Mouse (Mus musculus) liver, postnatal 0 days (tissue): ENCODE results near the gene March2. TPM values are rescaled to one million over a fixed set of nuclear protein-coding genes. Genes with fewer than 3 reads are reported as not detected.
A peak's percentile ranks its signal among the peaks of the same experiment; 100 is the strongest.

Experiments
- ATAC-seq: fragments of 200-750 bp; cut with Nextera tagmentation; 2 replicates; pipeline ENCODE4 v1.8.0; 2017; ENCODE audit warnings: mild to moderate bottlenecking, moderate library complexity
- DNase-seq: peaks from one replicate; pipeline ENCODE4 v3.0.0-alpha.2; 2016
- H3K27ac ChIP-seq: fragments of 300-500 bp; sonication (generic); 2 replicates; pipeline ENCODE4 v1.5.1; 2014; ENCODE audit warnings: antibody characterized with exemption, moderate library complexity, mild to moderate bottlenecking, low read depth
- H3K27me3 ChIP-seq: fragments of 300-500 bp; sonication (generic); 2 replicates; pipeline ENCODE4 v1.6.1; 2014; ENCODE audit warnings: low read length, control low read depth, mixed read lengths; ENCODE audit not compliant: insufficient read depth
- H3K36me3 ChIP-seq: fragments of 300-500 bp; sonication (generic); replicated peaks from 2 replicates; pipeline ENCODE4 v1.6.1; 2014; ENCODE audit warnings: mild to moderate bottlenecking, control low read depth, low read length, moderate library complexity, mixed read lengths; ENCODE audit not compliant: insufficient read depth
- H3K4me1 ChIP-seq: fragments of 300-500 bp; sonication (generic); 2 replicates; pipeline ENCODE4 v1.6.1; 2014; ENCODE audit warnings: antibody characterized with exemption, mild to moderate bottlenecking, control low read depth; ENCODE audit not compliant: insufficient read depth
- H3K4me2 ChIP-seq: fragments of 300-500 bp; sonication (generic); 2 replicates; pipeline ENCODE4 v1.6.1; 2014; ENCODE audit warnings: low read depth, mild to moderate bottlenecking, low read length, moderate library complexity, mixed read lengths
- H3K4me3 ChIP-seq: fragments of 300-500 bp; sonication (generic); 2 replicates; pipeline ENCODE4 v1.5.1; 2014; ENCODE audit warnings: low read depth, low read length
- H3K9ac ChIP-seq: fragments of 300-500 bp; sonication (generic); replicated peaks from 2 replicates; pipeline ENCODE4 v1.6.1; 2014; ENCODE audit warnings: mild to moderate bottlenecking, moderate library complexity
- H3K9me3 ChIP-seq: fragments of 300-500 bp; sonication (generic); 2 replicates; pipeline ENCODE4 v1.6.1; 2016; ENCODE audit warnings: mild to moderate bottlenecking, control low read depth, low read length, mixed read lengths
- CTCF ChIP-seq: sonication (generic); IDR thresholded peaks from 2 replicates; pipeline ENCODE4 v1.5.1; 2016; ENCODE audit warnings: antibody characterized with exemption, low read depth
- EP300 ChIP-seq: IDR thresholded peaks from 2 replicates; pipeline ENCODE4 v1.6.1; 2016; ENCODE audit warnings: antibody characterized with exemption, low read depth, mild to moderate bottlenecking
- WGBS: fragments of 180-500 bp; shearing (Covaris S2); extraction: QIAGEN DNeasy Blood & Tissue Kit; methylation state at CpG from one replicate; pipeline ENCODE4 v1.1.7; 2014; ENCODE audit not compliant: insufficient replicate concordance; 5-methylcytosine and 5-hydroxymethylcytosine counted together
- polyA plus RNA-seq: library from polyadenylated mRNA; unstranded; fragments of >200 nt; fragmentation: Nextera tagmentation; extraction: Ambion mirVana; gene quantifications from 2 replicates; pipeline ENCODE4 v1.2.1, GENCODE M21; 2015

The March2 gene
- polyA plus RNA-seq, 1 experiment from 2014 or later: 137 TPM

DNA sequence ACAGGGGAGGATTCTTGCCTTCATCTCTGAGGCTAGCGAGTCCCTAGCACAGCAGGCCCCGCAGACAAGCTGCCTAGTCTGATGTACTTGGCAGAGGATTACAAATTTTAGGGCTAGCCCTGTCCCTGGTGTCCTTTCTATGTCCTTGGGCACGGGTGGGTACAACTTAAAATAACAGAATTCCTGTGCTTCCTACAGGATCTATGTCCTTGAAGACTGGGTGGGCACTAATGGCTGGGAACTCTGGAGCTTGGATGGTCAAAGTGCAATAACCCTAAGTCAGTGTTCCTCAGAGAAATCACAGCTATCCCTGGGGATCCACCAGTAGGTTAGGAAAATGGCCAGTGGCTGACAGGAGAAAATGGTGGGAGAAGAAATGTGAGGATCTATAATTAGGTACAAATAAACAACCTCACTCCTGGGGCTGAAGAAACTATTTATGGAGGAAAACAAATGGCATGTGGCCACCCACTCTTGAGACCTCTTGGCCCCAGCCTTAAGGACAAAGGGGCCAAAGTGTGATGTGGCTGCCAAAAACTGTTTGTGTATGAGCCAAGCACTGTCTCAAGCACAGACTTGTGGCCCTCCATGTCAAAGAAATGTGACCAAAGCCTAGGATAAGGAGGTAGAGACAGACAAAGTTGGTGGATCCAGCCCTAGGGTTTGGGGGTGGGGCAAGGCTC is 37.8 kb upstream of the March2 start:
- H3K4me1 ChIP-seq: peaks cover 58% of the 10 kb centered on the region

GRCm38 (mm10) chr17:33755418-33756107 is 37.1 kb upstream of the March2 start:
- H3K27me3 ChIP-seq: no peaks in the 10 kb centered on the region
- DNase-seq (no peak), ATAC-seq (no peak)
- peak overlapping the region; percentile 31 for H3K9ac ChIP-seq
- no peak overlapping the region for H3K4me3 ChIP-seq
- no peaks in the 10 kb centered on the region for H3K9me3 ChIP-seq
- H3K4me2 ChIP-seq: peak overlapping the region; percentile 20; the same call in 1 of the 2 replicates
- 72% methylated on average over 10 of the region's 10 CpGs for WGBS
- TF ChIP-seq CTCF (no peak), EP300 (no peak)
- peaks cover 7% of the 10 kb centered on the region for H3K36me3 ChIP-seq
- H3K4me1 ChIP-seq: peaks cover 57% of the 10 kb centered on the region
- peak overlapping the region; percentile 46 for H3K27ac ChIP-seq

More for the DNA sequence above, 37.8 kb upstream of the March2 start:
- no peak overlapping the region for H3K4me3 ChIP-seq
- no peak overlapping the region for H3K9ac ChIP-seq
- TF ChIP-seq CTCF (no peak), EP300 (no peak)
- H3K36me3 ChIP-seq: peaks cover 4% of the 10 kb centered on the region
- H3K9me3 ChIP-seq: no peaks in the 10 kb centered on the region
- ATAC-seq: no peak
- no peak for DNase-seq
- peak overlapping the region; percentile 46 for H3K27ac ChIP-seq
- WGBS: 87% methylated on average over 3 of the region's 3 CpGs
- no peak overlapping the region for H3K4me2 ChIP-seq
- H3K27me3 ChIP-seq: no peaks in the 10 kb centered on the region

DNA sequence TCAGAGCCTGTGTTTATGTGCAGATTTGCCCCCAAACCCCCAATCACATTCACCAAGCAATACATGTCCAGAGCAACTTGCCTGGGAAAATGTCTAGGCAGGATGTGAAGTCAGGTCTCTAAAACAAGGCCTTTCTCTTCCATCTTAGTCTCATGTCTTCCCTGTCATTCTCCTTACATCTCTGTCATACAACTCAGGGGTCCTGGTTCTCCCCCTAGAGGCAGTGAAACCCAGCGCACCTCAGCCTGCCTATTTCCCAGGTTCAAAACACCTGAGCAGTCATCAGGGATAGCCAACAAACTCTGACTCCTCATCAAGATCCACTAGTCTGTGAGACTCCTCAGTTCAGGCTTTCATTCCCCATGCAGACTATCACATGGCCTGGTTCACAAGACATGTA is 36.2 kb upstream of the March2 start:
- H3K27me3 ChIP-seq: no peaks in the 10 kb centered on the region
- 0 out of 2 replicates have a peak overlapping the region, but pooled peaks have one; percentile 46 for H3K27ac ChIP-seq
- ATAC-seq (no peak), DNase-seq (no peak)
- TF ChIP-seq EP300 (no peak), CTCF (peak; percentile 25)
- no peak overlapping the region for H3K4me3 ChIP-seq
- H3K4me1 ChIP-seq: peaks cover 57% of the 10 kb centered on the region
- H3K9me3 ChIP-seq: no peaks in the 10 kb centered on the region
- WGBS: 89% methylated on average over 1 of the region's 1 CpGs
- H3K9ac ChIP-seq: no peak overlapping the region
- no peak overlapping the region for H3K4me2 ChIP-seq
- peaks cover 13% of the 10 kb centered on the region for H3K36me3 ChIP-seq

DNA sequence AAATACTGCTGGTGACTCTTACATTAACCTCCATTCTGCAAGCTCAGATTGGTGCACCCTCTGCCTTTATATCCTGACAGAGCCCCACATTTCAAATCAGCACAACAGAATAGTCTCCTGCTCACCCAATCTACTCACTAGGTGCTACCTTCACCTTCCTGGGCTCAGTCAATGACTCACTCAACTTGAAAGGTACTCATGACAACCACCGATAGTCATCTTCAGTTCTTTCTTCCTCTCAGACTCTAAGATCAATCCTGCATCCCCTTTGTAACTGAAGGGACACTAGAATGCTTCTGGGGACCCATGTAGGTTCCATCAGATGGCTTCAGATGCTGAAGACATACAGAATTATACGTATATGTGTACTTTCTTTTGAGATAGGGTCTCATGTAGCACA is 33.8 kb upstream of the March2 start:
- H3K4me2 ChIP-seq: no peak overlapping the region
- TF ChIP-seq CTCF (no peak), EP300 (no peak)
- no peaks in the 10 kb centered on the region for H3K9me3 ChIP-seq
- DNase-seq (no peak), ATAC-seq (no peak)
- no peak overlapping the region for H3K27ac ChIP-seq
- H3K36me3 ChIP-seq: peaks cover 30% of the 10 kb centered on the region
- no peak overlapping the region for H3K4me3 ChIP-seq
- WGBS: 92% methylated on average over 2 of the region's 2 CpGs
- H3K9ac ChIP-seq: no peak overlapping the region
- peaks cover 35% of the 10 kb centered on the region for H3K4me1 ChIP-seq
- no peaks in the 10 kb centered on the region for H3K27me3 ChIP-seq

DNA sequence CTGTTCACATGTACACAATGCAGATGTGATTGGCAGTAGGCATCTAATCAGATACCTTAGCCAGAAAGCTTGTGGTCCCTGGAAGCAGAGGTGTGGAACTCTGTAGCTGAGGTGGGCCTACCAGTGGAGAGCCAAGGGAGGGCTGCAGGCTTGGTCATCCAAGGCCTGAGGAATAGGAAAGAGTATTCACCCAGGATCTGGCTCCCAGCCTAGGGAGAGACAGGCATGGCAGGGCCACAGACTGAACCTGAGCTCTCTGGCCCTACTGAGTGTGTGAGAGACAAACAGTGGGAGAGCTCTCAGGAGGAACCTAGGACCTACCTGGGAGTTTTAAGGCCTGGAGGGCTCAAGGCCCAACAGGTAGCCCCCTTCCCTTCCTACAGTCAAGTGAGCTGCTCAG is 32.7 kb upstream of the March2 start:
- no peaks in the 10 kb centered on the region for H3K9me3 ChIP-seq
- DNase-seq: no peak
- peaks cover 24% of the 10 kb centered on the region for H3K4me1 ChIP-seq
- H3K27me3 ChIP-seq: no peaks in the 10 kb centered on the region
- H3K4me3 ChIP-seq: no peak overlapping the region
- no peak overlapping the region for H3K27ac ChIP-seq
- TF ChIP-seq CTCF (no peak), EP300 (no peak)
- no peak for ATAC-seq
- no peak overlapping the region for H3K4me2 ChIP-seq
- peaks cover 33% of the 10 kb centered on the region for H3K36me3 ChIP-seq
- H3K9ac ChIP-seq: peak overlapping the region; percentile 34; the same call in 1 of the 2 replicates

- no peaks in the 10 kb centered on the region for H3K9me3 ChIP-seq
- H3K4me3 ChIP-seq: no peak overlapping the region
- H3K27me3 ChIP-seq: no peaks in the 10 kb centered on the region
- peaks cover 13% of the 10 kb centered on the region for H3K4me1 ChIP-seq
- ATAC-seq (no peak), DNase-seq (no peak)
- H3K9ac ChIP-seq: no peak overlapping the region
- 92% methylated on average over 5 of the region's 5 CpGs for WGBS
- TF ChIP-seq EP300: no peak
- TF ChIP-seq CTCF: no peak
- H3K4me2 ChIP-seq: no peak overlapping the region
- no peak overlapping the region for H3K27ac ChIP-seq
- H3K36me3 ChIP-seq: peaks cover 34% of the 10 kb centered on the region
Measured at GRCm38 (mm10) chr17:33749451-33749850, 31.0 kb upstream of the March2 start.
